Mouse (Mus musculus) monocyte, adult 2 months (primary cell): ENCODE data around the gene Vmn1r113.
"Not testable (repeated sequence)": the region's sequence is repeated elsewhere in the genome, so short reads cannot be mapped to it uniquely, and the experiment has no call there.

Experiments
- DNase-seq, 2 experiments: peaks; one replicate each; pipeline ENCODE4 v3.0.0; 2022; ENCODE audit warnings: low spot score in 2 of 2, low read depth in 1 of 2

Vmn1r113 gene

GRCm38 (mm10) chr7:20786985-20787384, at the start of gene Vmn1r113:
Gene Vmn1r113, plus strand, starts transcription at chr7:20787285.
- DNase-seq = not testable (repeated sequence)

- not testable (repeated sequence) for DNase-seq
Measured at GRCm38 (mm10) chr7:20770885-20771284, 16.2 kb upstream of the Vmn1r113 start, which contains the start of gene Vmn1r112. Gene Vmn1r112, plus strand, starts transcription at chr7:20771185.

GRCm38 (mm10) chr7:20812086-20812485, 25.0 kb downstream of the Vmn1r113 start, which contains the start of gene Vmn1r114:
Gene Vmn1r114, minus strand, starts transcription at chr7:20812186.
- not testable (repeated sequence) for DNase-seq
